Mouse (Mus musculus): ENCODE data around the gene Vipas39. TPM values are rescaled to one million over a fixed set of nuclear protein-coding genes. Genes with fewer than 3 reads are reported as not detected.

Vipas39 gene
- polyA plus RNA-seq, 1 experiment from 2014 or later, result 42.4 TPM

DNA sequence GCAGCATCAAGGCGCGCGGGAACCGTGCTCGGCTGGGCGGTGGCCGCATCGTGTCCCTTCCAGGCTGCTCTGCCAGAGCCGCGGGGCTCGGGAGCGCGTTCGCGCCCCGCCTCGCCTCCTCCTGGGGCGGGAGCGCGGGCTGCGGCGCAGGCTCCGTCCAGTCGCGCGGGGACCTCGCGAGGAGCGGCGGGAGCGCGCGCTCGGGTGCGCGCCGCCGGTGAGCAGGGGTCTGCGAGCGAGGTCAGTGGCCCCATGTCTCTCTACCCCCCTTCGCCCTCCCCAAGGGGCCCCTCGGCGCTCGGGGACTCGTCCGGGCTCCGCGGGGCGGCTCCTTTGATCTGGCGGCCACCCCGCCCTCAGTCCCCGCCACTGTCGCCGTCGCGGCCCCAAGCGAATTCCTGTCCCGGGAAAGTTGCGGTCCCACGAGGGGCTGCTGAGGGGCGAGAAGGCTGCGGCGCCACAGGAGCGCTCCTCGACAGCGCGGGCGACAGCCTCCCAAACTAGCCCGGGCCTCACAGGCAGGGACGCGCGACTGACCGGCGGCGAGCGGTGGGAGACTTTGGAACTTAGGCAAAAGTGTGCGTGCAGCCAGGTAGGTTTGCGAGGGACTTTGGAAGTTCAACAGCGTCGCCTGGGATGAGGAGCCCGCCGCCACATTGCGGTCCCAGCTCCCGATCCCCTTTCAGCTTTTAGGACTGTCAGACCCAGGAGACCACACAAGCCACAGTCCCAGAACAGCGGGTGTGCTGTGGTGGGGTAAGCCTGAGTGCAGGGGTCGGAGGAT is 33.8 kb upstream of the Vipas39 start, which contains the start of gene Ism2:
Gene Ism2 (minus strand): TSS at position 49 of the 784 bp plus-strand sequence.
- peak within 1 kb of the TSS; percentile 68 for H3K9ac ChIP-seq
- peak within 1 kb of the TSS; percentile 70 for H3K4me3 ChIP-seq (ENCODE audit: low read depth, low read length)
- WGBS, result under 1% methylated on average over 82 of the region's 86 CpGs
- H3K9me3 ChIP-seq (ENCODE audit: low read depth, low read length), result no peaks in the 10 kb centered on the region
- no peaks in the 10 kb centered on the region for H3K36me3 ChIP-seq (ENCODE audit: insufficient read depth)
- peak within 1 kb of the TSS; percentile 98 for H3K4me2 ChIP-seq
- H3K27ac ChIP-seq (ENCODE audit: low read depth), result no peak within 1 kb of the TSS
- ATAC-seq (ENCODE audit: insufficient read depth) (peak; percentile 78), DNase-seq (peak; percentile 68)
- H3K4me1 ChIP-seq (ENCODE audit: insufficient read depth), result no peaks in the 10 kb centered on the region
- no peak for TF ChIP-seq CTCF (IDR thresholded peaks at IDR 0.05; ENCODE audit: low read depth)
- peaks cover 13% of the 10 kb centered on the region; the same call in 1 of the 2 replicates for H3K27me3 ChIP-seq (ENCODE audit: insufficient read depth, low read length)

DNA sequence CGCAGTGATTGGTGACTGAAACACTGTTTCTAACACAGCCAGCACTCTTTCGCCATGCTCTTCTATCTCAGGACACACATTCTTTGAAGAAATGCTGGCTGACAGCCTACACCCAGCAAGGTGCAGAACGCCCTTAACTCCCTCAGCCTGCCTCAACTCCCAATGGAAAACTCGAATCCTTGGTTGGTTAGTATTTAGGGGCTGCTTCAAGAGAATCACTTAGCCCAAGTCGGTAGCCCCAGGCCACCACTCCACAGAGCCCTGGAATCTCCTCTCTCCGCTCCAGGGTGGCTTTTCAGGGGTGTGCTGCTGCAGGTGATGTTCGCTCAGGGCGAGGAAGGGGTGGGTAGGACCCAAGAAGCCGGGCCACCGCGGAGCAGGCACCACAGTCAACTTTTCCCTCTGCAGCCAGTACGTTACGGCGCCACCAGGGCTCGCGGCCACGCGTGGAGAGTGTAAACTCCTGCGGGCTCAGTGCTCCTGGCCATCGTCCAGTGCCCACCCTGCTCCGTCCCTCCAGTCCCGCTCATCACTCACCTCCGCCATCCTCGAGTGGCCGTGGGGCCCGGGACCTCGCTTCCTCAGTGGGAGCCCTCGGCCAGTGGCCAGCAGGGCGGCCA is 33.1 kb upstream of the Vipas39 start:
- peak overlapping the region; percentile 70 for H3K4me3 ChIP-seq (ENCODE audit: low read depth, low read length)
- DNase-seq (peak; percentile 6), ATAC-seq (ENCODE audit: insufficient read depth) (peak; percentile 65)
- peaks cover 13% of the 10 kb centered on the region; the same call in 1 of the 2 replicates for H3K27me3 ChIP-seq (ENCODE audit: insufficient read depth, low read length)
- peak; percentile 16; the same call in 1 of the 2 replicates for TF ChIP-seq CTCF (IDR thresholded peaks at IDR 0.05; ENCODE audit: low read depth)
- peak overlapping the region; percentile 68 for H3K9ac ChIP-seq
- H3K9me3 ChIP-seq (ENCODE audit: low read depth, low read length), result no peaks in the 10 kb centered on the region
- WGBS, result 8% methylated on average over 29 of the region's 29 CpGs
- H3K36me3 ChIP-seq (ENCODE audit: insufficient read depth), result no peaks in the 10 kb centered on the region
- no peak overlapping the region for H3K27ac ChIP-seq (ENCODE audit: low read depth)
- H3K4me1 ChIP-seq (ENCODE audit: insufficient read depth), result no peaks in the 10 kb centered on the region
- peak overlapping the region; percentile 98 for H3K4me2 ChIP-seq

DNA sequence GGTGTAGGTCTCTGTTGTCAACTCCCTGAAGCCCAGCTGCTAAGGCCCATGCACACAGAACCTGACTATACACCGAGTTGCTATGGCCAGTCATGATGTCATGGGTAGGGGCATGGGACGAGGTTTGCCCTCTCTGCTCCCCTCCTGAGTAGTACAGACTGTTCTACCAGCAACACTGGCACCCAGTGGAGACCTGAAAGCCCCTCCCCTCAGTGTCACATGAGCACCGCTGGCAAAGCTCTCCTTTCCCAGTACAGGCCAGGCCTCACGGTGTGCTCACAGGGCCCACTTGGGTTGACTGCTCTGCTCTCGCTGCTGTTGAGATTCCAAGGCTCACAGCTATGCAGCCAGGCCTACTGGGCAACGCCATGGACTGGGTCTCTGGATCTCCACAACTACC is 27.9 kb upstream of the Vipas39 start:
- TF ChIP-seq CTCF (IDR thresholded peaks at IDR 0.05; ENCODE audit: low read depth), result no peak
- H3K4me2 ChIP-seq, result no peak overlapping the region
- ATAC-seq (ENCODE audit: insufficient read depth), result no peak
- no peaks in the 10 kb centered on the region for H3K9me3 ChIP-seq (ENCODE audit: low read depth, low read length)
- H3K27ac ChIP-seq (ENCODE audit: low read depth), result no peak overlapping the region
- 55% methylated on average over 6 of the region's 6 CpGs for WGBS
- no peak overlapping the region for H3K9ac ChIP-seq
- H3K4me3 ChIP-seq (ENCODE audit: low read depth, low read length), result no peak overlapping the region
- no peaks in the 10 kb centered on the region for H3K36me3 ChIP-seq (ENCODE audit: insufficient read depth)
- DNase-seq, result no peak
- H3K4me1 ChIP-seq (ENCODE audit: insufficient read depth), result no peaks in the 10 kb centered on the region
- peaks cover 1% of the 10 kb centered on the region; the same call in 1 of the 2 replicates for H3K27me3 ChIP-seq (ENCODE audit: insufficient read depth, low read length)

DNA sequence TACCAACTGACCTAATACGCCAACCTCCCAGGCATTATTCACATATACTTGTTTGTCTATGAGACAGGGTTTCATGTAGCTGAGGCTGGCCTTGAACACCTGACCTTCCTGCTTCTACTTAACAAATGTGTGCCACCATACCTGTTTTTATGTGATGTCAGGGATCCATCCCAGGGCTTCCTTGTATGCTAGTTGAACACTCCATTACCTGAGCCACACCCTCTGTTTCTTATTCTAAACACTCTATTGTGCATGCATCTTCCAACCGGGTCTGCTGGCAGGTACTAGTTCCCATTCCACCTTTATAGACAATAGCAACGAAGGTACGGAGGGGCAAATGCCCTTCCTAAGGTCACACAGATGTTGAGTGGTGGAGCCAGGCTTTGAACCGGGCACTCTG is 23.0 kb upstream of the Vipas39 start:
- no peak overlapping the region for H3K4me2 ChIP-seq

DNA sequence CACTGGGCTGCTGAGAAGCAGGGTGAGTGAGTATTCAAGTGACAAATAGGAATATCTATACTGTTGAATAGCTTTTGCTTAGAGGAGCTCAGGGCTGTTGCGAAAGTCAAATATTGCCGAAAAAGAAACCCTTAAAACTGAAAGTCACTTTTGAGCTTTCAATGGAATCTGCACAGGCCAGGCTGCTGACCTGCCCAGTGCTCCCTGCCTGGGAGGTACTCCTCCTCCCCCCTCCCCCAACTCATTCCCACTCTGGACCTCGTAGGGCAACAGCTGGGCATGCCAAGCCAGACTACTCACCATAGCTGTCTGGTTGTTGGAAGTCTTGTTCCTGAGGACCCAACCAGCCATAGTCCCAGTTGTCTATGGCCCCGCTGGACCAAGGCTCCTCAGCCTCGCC is 18.7 kb upstream of the Vipas39 start:
- WGBS, result 71% methylated on average over 5 of the region's 5 CpGs

More for the DNA sequence above, 23.0 kb upstream of the Vipas39 start:
- H3K27me3 ChIP-seq (ENCODE audit: insufficient read depth, low read length), result no peaks in the 10 kb centered on the region
- no peak for TF ChIP-seq CTCF (IDR thresholded peaks at IDR 0.05; ENCODE audit: low read depth)
- H3K27ac ChIP-seq (ENCODE audit: low read depth), result no peak overlapping the region
- ATAC-seq (ENCODE audit: insufficient read depth) (no peak), DNase-seq (no peak)
- no peaks in the 10 kb centered on the region for H3K36me3 ChIP-seq (ENCODE audit: insufficient read depth)
- 86% methylated on average over 5 of the region's 5 CpGs for WGBS
- no peaks in the 10 kb centered on the region for H3K4me1 ChIP-seq (ENCODE audit: insufficient read depth)
- no peaks in the 10 kb centered on the region for H3K9me3 ChIP-seq (ENCODE audit: low read depth, low read length)
- no peak overlapping the region for H3K9ac ChIP-seq
- H3K4me3 ChIP-seq (ENCODE audit: low read depth, low read length), result no peak overlapping the region

DNA sequence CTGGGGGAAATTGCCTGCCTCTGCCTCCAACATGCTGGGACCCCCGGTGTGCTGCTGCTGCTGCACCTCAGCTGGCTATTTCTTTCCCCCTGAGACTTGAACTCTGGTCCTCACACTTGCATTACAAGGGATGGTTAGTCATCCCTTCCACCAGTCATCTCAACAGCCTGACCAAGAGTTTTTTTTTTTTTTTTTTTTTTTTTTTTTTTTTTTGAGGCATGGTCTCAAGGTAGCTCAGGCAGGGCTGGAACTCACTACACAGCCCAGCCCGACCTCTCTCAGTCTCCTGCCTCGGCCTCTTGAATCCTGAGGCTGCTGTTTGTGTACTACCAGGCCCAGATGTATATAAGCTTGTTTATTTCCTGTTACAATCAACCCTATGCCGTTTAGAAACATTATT is 18.2 kb upstream of the Vipas39 start:
- no peak overlapping the region for H3K9ac ChIP-seq
- 73% methylated on average over 4 of the region's 4 CpGs for WGBS
- H3K36me3 ChIP-seq (ENCODE audit: insufficient read depth), result no peaks in the 10 kb centered on the region
- no peak overlapping the region for H3K27ac ChIP-seq (ENCODE audit: low read depth)
- no peak for TF ChIP-seq CTCF (IDR thresholded peaks at IDR 0.05; ENCODE audit: low read depth)
- H3K4me1 ChIP-seq (ENCODE audit: insufficient read depth), result no peaks in the 10 kb centered on the region
- H3K4me2 ChIP-seq, result no peak overlapping the region
- H3K4me3 ChIP-seq (ENCODE audit: low read depth, low read length), result no peak overlapping the region
- ATAC-seq (ENCODE audit: insufficient read depth), result no peak
- H3K27me3 ChIP-seq (ENCODE audit: insufficient read depth, low read length), result no peaks in the 10 kb centered on the region
- no peak for DNase-seq
- no peaks in the 10 kb centered on the region for H3K9me3 ChIP-seq (ENCODE audit: low read depth, low read length)

More for the DNA sequence above, 18.7 kb upstream of the Vipas39 start:
- no peak overlapping the region for H3K4me2 ChIP-seq
- no peak for TF ChIP-seq CTCF (IDR thresholded peaks at IDR 0.05; ENCODE audit: low read depth)
- no peaks in the 10 kb centered on the region for H3K36me3 ChIP-seq (ENCODE audit: insufficient read depth)
- no peak overlapping the region for H3K27ac ChIP-seq (ENCODE audit: low read depth)
- H3K4me3 ChIP-seq (ENCODE audit: low read depth, low read length), result no peak overlapping the region
- DNase-seq (no peak), ATAC-seq (ENCODE audit: insufficient read depth) (no peak)
- H3K9me3 ChIP-seq (ENCODE audit: low read depth, low read length), result no peaks in the 10 kb centered on the region
- H3K27me3 ChIP-seq (ENCODE audit: insufficient read depth, low read length), result no peaks in the 10 kb centered on the region
- no peaks in the 10 kb centered on the region for H3K4me1 ChIP-seq (ENCODE audit: insufficient read depth)
- no peak overlapping the region for H3K9ac ChIP-seq

DNA sequence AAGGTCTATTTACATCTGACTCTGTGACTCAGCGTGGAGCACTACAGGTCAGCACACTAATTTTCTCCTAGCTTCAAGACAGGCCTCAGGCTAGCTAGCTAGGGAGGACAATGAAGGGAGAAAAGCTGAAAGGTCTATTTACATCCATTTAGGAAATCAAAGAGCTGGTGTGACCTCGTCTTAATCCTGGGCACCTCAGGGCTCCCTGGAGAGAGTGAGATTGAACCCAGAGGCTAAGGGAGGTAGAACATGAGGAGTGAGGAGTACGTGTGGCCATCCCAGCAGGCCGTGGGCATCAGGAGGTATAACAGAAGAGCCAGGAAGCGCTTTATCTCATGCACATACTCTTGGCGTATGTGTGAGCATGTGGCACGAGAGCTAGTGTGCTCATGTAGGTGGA is 17.6 kb upstream of the Vipas39 start:
- H3K4me1 ChIP-seq (ENCODE audit: insufficient read depth), result no peaks in the 10 kb centered on the region
- no peak overlapping the region for H3K27ac ChIP-seq (ENCODE audit: low read depth)
- ATAC-seq (ENCODE audit: insufficient read depth), result no peak
- 62% methylated on average over 7 of the region's 7 CpGs for WGBS
- no peak for DNase-seq
- H3K36me3 ChIP-seq (ENCODE audit: insufficient read depth), result no peaks in the 10 kb centered on the region
- no peaks in the 10 kb centered on the region for H3K9me3 ChIP-seq (ENCODE audit: low read depth, low read length)
- TF ChIP-seq CTCF (IDR thresholded peaks at IDR 0.05; ENCODE audit: low read depth), result no peak
- no peak overlapping the region for H3K4me3 ChIP-seq (ENCODE audit: low read depth, low read length)
- H3K27me3 ChIP-seq (ENCODE audit: insufficient read depth, low read length), result no peaks in the 10 kb centered on the region
- H3K9ac ChIP-seq, result no peak overlapping the region
- no peak overlapping the region for H3K4me2 ChIP-seq

Measured in lung, embryonic 14.5 days (tissue).